Mouse (Mus musculus) erythroblast, adult 5-6 weeks (primary cell): ENCODE results near the gene Theg. TPM values are rescaled to one million over a fixed set of nuclear protein-coding genes. Genes with fewer than 3 reads are reported as not detected.

ENCODE experiments used
- total RNA-seq, 2 experiments: library from RNA; stranded (forward) in 1 of 2; stranded (reverse) in 1 of 2; fragments of 150-400 nt in 1 of 2; fragments of 200-764, 138-1000 nt in 1 of 2; gene quantifications; 2 replicates each; pipeline versions ENCODE4 v1.2.3 to v1.2.4; 2015 to 2017; ENCODE audit warnings: low replicate concordance in 2 of 2

The Theg gene
- total RNA-seq, 2 experiments from 2014 or later = not detected

Other genes starting within 250 kb of the Theg start
- not detected in 2 replicates for gene Vmn2r82, start 230.8 kb downstream of the Theg start, total RNA-seq (2015; ENCODE audit: low replicate concordance)
- gene Vmn2r82, start 230.8 kb downstream of the Theg start, total RNA-seq (2017; ENCODE audit: low replicate concordance) = not detected in 2 replicates
- gene Vmn2r83, start 118.6 kb downstream of the Theg start, total RNA-seq (2015; ENCODE audit: low replicate concordance) = not detected in 2 replicates
- gene Vmn2r83, start 118.6 kb downstream of the Theg start, total RNA-seq (2017; ENCODE audit: low replicate concordance) = not detected in 2 replicates
- gene Plpp2, start 53.5 kb downstream of the Theg start, total RNA-seq (2015; ENCODE audit: low replicate concordance) = 2.1 and 7.1 TPM in 2 replicates
- 0.43 TPM in 1 of 2 replicates, not detected in the other for gene Plpp2, start 53.5 kb downstream of the Theg start, total RNA-seq (2017; ENCODE audit: low replicate concordance)
- gene Mier2, start 32.1 kb downstream of the Theg start, total RNA-seq (2015; ENCODE audit: low replicate concordance) = 1.5 TPM in 1 of 2 replicates, not detected in the other
- 1.9 TPM in 1 of 2 replicates, not detected in the other for gene Mier2, start 32.1 kb downstream of the Theg start, total RNA-seq (2017; ENCODE audit: low replicate concordance)
- gene C2cd4c, start 26.7 kb upstream of the Theg start, total RNA-seq (2015; ENCODE audit: low replicate concordance) = not detected in 2 replicates
- not detected in 2 replicates for gene C2cd4c, start 26.7 kb upstream of the Theg start, total RNA-seq (2017; ENCODE audit: low replicate concordance)
- gene Shc2, start 50.6 kb upstream of the Theg start, total RNA-seq (2015; ENCODE audit: low replicate concordance) = not detected in 2 replicates
- not detected in 2 replicates for gene Shc2, start 50.6 kb upstream of the Theg start, total RNA-seq (2017; ENCODE audit: low replicate concordance)
- not detected in 2 replicates for gene Odf3l2, start 58.4 kb upstream of the Theg start, total RNA-seq (2015; ENCODE audit: low replicate concordance)
- not detected in 2 replicates for gene Odf3l2, start 58.4 kb upstream of the Theg start, total RNA-seq (2017; ENCODE audit: low replicate concordance)
- not detected in 2 replicates for gene Madcam1, start 77.2 kb upstream of the Theg start, total RNA-seq (2015; ENCODE audit: low replicate concordance)
- 0.84 TPM in 1 of 2 replicates, not detected in the other for gene Madcam1, start 77.2 kb upstream of the Theg start, total RNA-seq (2017; ENCODE audit: low replicate concordance)
- 2.9 and 6.3 TPM in 2 replicates for gene Tpgs1, start 82.0 kb upstream of the Theg start, total RNA-seq (2015; ENCODE audit: low replicate concordance)
- gene Tpgs1, start 82.0 kb upstream of the Theg start, total RNA-seq (2017; ENCODE audit: low replicate concordance) = 0.56 and 0.68 TPM in 2 replicates
- gene Cdc34, start 94.9 kb upstream of the Theg start, total RNA-seq (2015; ENCODE audit: low replicate concordance) = 20.5 and 25.9 TPM in 2 replicates
- gene Cdc34, start 94.9 kb upstream of the Theg start, total RNA-seq (2017; ENCODE audit: low replicate concordance) = 36.7 and 46.1 TPM in 2 replicates
- not detected in 2 replicates for gene Gzmm, start 101.7 kb upstream of the Theg start, total RNA-seq (2015; ENCODE audit: low replicate concordance)
- 1.7 TPM in 1 of 2 replicates, not detected in the other for gene Gzmm, start 101.7 kb upstream of the Theg start, total RNA-seq (2017; ENCODE audit: low replicate concordance)
- 913 and 945 TPM in 2 replicates for gene Bsg, start 117.2 kb upstream of the Theg start, total RNA-seq (2015; ENCODE audit: low replicate concordance)
- gene Bsg, start 117.2 kb upstream of the Theg start, total RNA-seq (2017; ENCODE audit: low replicate concordance) = 805 and 888 TPM in 2 replicates
- gene Hcn2, start 129.3 kb upstream of the Theg start, total RNA-seq (2015; ENCODE audit: low replicate concordance) = not detected in 2 replicates
- not detected in 2 replicates for gene Hcn2, start 129.3 kb upstream of the Theg start, total RNA-seq (2017; ENCODE audit: low replicate concordance)
- gene Polrmt, start 159.2 kb upstream of the Theg start, total RNA-seq (2015; ENCODE audit: low replicate concordance) = 3.6 and 4.8 TPM in 2 replicates
- 1.1 and 5.0 TPM in 2 replicates for gene Polrmt, start 159.2 kb upstream of the Theg start, total RNA-seq (2017; ENCODE audit: low replicate concordance)
- not detected in 2 replicates for gene Fgf22, start 167.7 kb upstream of the Theg start, total RNA-seq (2015; ENCODE audit: low replicate concordance)
- gene Fgf22, start 167.7 kb upstream of the Theg start, total RNA-seq (2017; ENCODE audit: low replicate concordance) = 0.26 TPM in 1 of 2 replicates, not detected in the other
- 11.3 and 12.1 TPM in 2 replicates for gene Rnf126, start 179.6 kb upstream of the Theg start, total RNA-seq (2015; ENCODE audit: low replicate concordance)
- gene Rnf126, start 179.6 kb upstream of the Theg start, total RNA-seq (2017; ENCODE audit: low replicate concordance) = 2.6 and 10.7 TPM in 2 replicates
- gene Fstl3, start 189.9 kb upstream of the Theg start, total RNA-seq (2015; ENCODE audit: low replicate concordance) = 1.7 and 5.8 TPM in 2 replicates
- not detected in 2 replicates for gene Fstl3, start 189.9 kb upstream of the Theg start, total RNA-seq (2017; ENCODE audit: low replicate concordance)
- gene Prss57, start 203.6 kb upstream of the Theg start, total RNA-seq (2015; ENCODE audit: low replicate concordance) = 30.5 and 45.0 TPM in 2 replicates
- 6.8 and 14.3 TPM in 2 replicates for gene Prss57, start 203.6 kb upstream of the Theg start, total RNA-seq (2017; ENCODE audit: low replicate concordance)
- 9.4 and 12.5 TPM in 2 replicates for gene Palm, start 206.2 kb upstream of the Theg start, total RNA-seq (2015; ENCODE audit: low replicate concordance)
- 4.5 and 10.0 TPM in 2 replicates for gene Palm, start 206.2 kb upstream of the Theg start, total RNA-seq (2017; ENCODE audit: low replicate concordance)
- not detected in 2 replicates for gene Misp, start 233.7 kb upstream of the Theg start, total RNA-seq (2015; ENCODE audit: low replicate concordance)
- gene Misp, start 233.7 kb upstream of the Theg start, total RNA-seq (2017; ENCODE audit: low replicate concordance) = not detected in 2 replicates